Mouse (Mus musculus): Measurements from ENCODE around the gene Trip4. TPM values are rescaled to one million over a fixed set of nuclear protein-coding genes. Genes with fewer than 3 reads are reported as not detected.

Trip4 gene
- total and polyA plus RNA-seq, 2 experiments from 2014 or later, result 15.6 to 23.9 TPM

DNA sequence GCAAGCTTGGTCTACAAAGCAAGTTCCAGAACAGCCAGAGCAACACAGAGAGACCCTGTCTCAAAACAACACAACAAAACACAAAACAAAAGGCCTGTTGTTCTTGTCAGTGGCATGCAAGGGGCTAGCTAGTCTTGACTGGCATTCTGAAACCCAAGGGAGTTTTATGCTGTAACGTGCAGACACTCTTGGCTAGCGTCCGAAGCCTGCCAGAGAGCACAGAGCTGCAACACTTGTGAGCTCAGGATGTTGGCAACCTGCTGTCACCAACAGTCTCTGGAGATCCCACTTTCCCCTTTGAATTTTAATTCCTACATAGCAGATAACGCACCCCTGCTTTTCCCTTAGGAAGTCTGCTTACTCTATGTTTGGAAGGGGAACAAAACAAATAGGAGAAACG lies 101.3 kb downstream of the Trip4 start:
- Histone ChIP-seq H3K4me2 (ENCODE audit: low read depth, low read length) (no peak overlapping the region), H3K27ac (no peak overlapping the region), H3K4me3 (ENCODE audit: low read length) (no peak overlapping the region), H3K27me3 (ENCODE audit: insufficient read depth, low read length) (no peaks in the 10 kb centered on the region), H3K9me3 (ENCODE audit: low read length) (no peaks in the 10 kb centered on the region), H3K36me3 (ENCODE audit: insufficient read depth, low read length) (no peaks in the 10 kb centered on the region), H3K9ac (replicated peaks; ENCODE audit: low read length) (no peak overlapping the region), H3K4me1 (ENCODE audit: insufficient read depth, low read length) (no peaks in the 10 kb centered on the region)
- peak; percentile 59 for DNase-seq (ENCODE audit: low spot score)
- ATAC-seq, result no peak
- 18% methylated on average over 5 of the region's 5 CpGs for WGBS
- no peak for TF ChIP-seq CTCF (IDR thresholded peaks at IDR 0.05; ENCODE audit: low read depth)

DNA sequence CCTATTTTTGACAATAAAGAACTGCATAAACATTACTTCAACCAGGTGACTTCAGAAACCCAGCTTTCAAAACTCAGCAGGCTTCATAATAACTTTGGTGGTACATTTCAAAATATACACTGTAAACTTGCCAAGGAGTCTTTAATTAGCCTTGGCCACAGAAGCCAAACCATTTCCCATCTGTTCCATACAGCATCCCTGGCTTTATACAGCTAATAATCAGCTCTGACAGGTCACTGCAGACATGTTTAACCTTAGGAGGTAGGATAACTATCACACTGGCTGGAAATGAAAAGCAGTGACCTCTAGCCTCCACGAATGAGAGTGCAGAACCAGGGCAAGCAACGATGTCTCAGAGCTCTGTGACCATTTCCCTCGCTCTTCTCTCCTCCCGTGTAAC lies 108.8 kb downstream of the Trip4 start:
- ATAC-seq (no peak), DNase-seq (ENCODE audit: low spot score) (no peak)
- H3K36me3 ChIP-seq (ENCODE audit: insufficient read depth, low read length), result no peaks in the 10 kb centered on the region
- H3K4me3 ChIP-seq (ENCODE audit: low read length), result no peak overlapping the region
- H3K27me3 ChIP-seq (ENCODE audit: insufficient read depth, low read length), result no peaks in the 10 kb centered on the region
- no peaks in the 10 kb centered on the region for H3K4me1 ChIP-seq (ENCODE audit: insufficient read depth, low read length)
- no peak overlapping the region for H3K4me2 ChIP-seq (ENCODE audit: low read depth, low read length)
- H3K9me3 ChIP-seq (ENCODE audit: low read length), result no peaks in the 10 kb centered on the region
- WGBS, result 63% methylated on average over 4 of the region's 4 CpGs
- no peak for TF ChIP-seq CTCF (IDR thresholded peaks at IDR 0.05; ENCODE audit: low read depth)
- H3K27ac ChIP-seq, result no peak overlapping the region
- no peak overlapping the region for H3K9ac ChIP-seq (replicated peaks; ENCODE audit: low read length)

DNA sequence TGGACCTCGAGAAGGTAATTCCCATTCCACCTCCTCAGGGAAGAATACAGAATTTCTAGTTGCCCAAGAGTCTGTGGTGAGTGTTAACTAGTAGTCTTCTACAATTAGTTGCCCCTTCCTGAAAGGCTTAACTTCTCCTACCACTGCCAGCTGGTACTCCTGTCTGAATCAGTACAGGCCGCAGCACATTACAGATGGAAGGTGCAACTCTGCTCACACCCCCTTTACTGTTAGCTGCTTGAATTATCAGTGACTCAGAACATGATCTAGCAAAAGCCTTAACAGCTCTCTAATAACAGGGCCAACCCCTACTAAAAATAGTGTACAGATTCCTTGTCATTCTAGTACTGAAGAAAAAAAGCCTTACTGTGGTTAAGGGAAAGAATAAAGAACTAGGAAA lies 112.9 kb downstream of the Trip4 start:
- 87% methylated on average over 2 of the region's 2 CpGs for WGBS
- H3K36me3 ChIP-seq (ENCODE audit: insufficient read depth, low read length), result no peaks in the 10 kb centered on the region
- H3K27me3 ChIP-seq (ENCODE audit: insufficient read depth, low read length), result no peaks in the 10 kb centered on the region
- H3K27ac ChIP-seq, result no peak overlapping the region
- H3K9ac ChIP-seq (replicated peaks; ENCODE audit: low read length), result no peak overlapping the region
- H3K4me2 ChIP-seq (ENCODE audit: low read depth, low read length), result no peak overlapping the region
- peaks cover 7% of the 10 kb centered on the region for H3K4me1 ChIP-seq (ENCODE audit: insufficient read depth, low read length)
- ATAC-seq (no peak), DNase-seq (ENCODE audit: low spot score) (no peak)
- H3K4me3 ChIP-seq (ENCODE audit: low read length), result no peak overlapping the region
- TF ChIP-seq CTCF (IDR thresholded peaks at IDR 0.05; ENCODE audit: low read depth), result no peak
- H3K9me3 ChIP-seq (ENCODE audit: low read length), result no peaks in the 10 kb centered on the region

DNA sequence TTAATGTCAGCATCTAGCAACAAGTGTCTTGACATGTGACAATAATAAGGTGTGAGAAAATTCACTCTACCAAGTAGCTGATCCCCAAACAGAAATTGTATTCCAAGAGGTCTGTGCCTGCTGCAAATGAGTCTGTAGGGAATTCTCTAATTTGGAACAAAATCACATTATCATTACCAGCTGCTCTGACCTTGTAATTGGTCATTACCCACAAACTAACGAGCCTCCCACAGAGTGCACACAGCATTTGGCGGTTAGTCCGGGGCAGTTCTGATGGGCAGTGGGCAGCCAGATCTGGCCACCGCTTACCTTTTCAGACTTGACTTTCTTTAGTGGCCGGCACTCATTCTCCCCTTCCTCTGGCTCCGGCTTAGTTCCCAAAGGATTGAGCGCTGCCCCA lies 114.3 kb downstream of the Trip4 start:
- Histone ChIP-seq H3K4me3 (ENCODE audit: low read length) (no peak overlapping the region), H3K4me2 (ENCODE audit: low read depth, low read length) (no peak overlapping the region), H3K36me3 (ENCODE audit: insufficient read depth, low read length) (no peaks in the 10 kb centered on the region), H3K27ac (no peak overlapping the region), H3K4me1 (ENCODE audit: insufficient read depth, low read length) (peaks cover 7% of the 10 kb centered on the region), H3K9ac (replicated peaks; ENCODE audit: low read length) (no peak overlapping the region), H3K27me3 (ENCODE audit: insufficient read depth, low read length) (no peaks in the 10 kb centered on the region), H3K9me3 (ENCODE audit: low read length) (no peaks in the 10 kb centered on the region)
- ATAC-seq (no peak), DNase-seq (ENCODE audit: low spot score) (no peak)
- no peak for TF ChIP-seq CTCF (IDR thresholded peaks at IDR 0.05; ENCODE audit: low read depth)
- 46% methylated on average over 7 of the region's 7 CpGs for whole genome bisulfite sequencing

DNA sequence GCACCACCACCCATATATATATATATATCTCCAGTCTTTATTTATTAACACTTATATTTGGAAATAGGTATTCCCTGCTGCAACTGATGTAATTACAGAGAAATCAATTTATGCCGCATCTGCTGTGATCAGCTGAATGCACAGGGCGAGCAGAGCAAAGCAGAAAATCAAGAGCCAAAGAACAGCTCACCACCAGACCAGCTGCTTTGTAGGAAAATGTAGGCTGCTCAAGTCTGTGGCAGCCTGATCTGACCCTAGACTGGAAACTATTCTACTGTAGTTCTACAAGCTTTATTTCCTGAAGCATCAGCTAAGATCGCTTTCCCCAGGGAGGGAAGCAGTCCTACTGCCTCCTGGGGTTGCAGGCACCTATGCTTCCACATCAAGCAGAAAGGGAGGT lies 115.1 kb downstream of the Trip4 start:
- Histone ChIP-seq H3K27me3 (ENCODE audit: insufficient read depth, low read length) (no peaks in the 10 kb centered on the region), H3K4me3 (ENCODE audit: low read length) (no peak overlapping the region), H3K9me3 (ENCODE audit: low read length) (no peaks in the 10 kb centered on the region), H3K4me2 (ENCODE audit: low read depth, low read length) (no peak overlapping the region), H3K36me3 (ENCODE audit: insufficient read depth, low read length) (no peaks in the 10 kb centered on the region), H3K27ac (0 out of 2 replicates have a peak overlapping the region, but pooled peaks have one; percentile 1), H3K4me1 (ENCODE audit: insufficient read depth, low read length) (peaks cover 7% of the 10 kb centered on the region), H3K9ac (replicated peaks; ENCODE audit: low read length) (no peak overlapping the region)
- peak; percentile 9 for DNase-seq (ENCODE audit: low spot score)
- ATAC-seq, result no peak
- no peak for TF ChIP-seq CTCF (IDR thresholded peaks at IDR 0.05; ENCODE audit: low read depth)
- 47% methylated on average over 3 of the region's 3 CpGs for WGBS

DNA sequence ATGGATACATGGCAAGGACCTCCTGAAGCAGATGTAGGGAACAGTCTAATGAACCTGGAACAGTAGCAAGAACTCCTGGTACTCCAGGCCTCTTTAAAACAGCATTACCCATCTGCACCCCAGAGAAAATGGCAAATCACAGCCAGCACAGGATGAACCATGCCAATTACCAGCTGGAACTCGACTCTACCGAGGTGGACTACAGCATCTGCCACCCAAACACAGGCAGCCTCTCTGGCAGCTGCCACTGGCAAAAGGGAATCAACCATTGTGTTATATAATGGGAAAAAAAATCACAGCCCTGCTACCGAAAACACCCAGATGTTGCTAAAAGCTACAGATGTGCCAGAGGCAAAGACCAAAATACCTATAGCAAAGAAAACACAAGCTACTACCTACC lies 115.5 kb downstream of the Trip4 start:
- DNase-seq (ENCODE audit: low spot score) (peak; percentile 51), ATAC-seq (no peak)
- Histone ChIP-seq H3K9me3 (ENCODE audit: low read length) (no peaks in the 10 kb centered on the region), H3K27me3 (ENCODE audit: insufficient read depth, low read length) (no peaks in the 10 kb centered on the region), H3K9ac (replicated peaks; ENCODE audit: low read length) (no peak overlapping the region), H3K4me2 (ENCODE audit: low read depth, low read length) (no peak overlapping the region), H3K4me3 (ENCODE audit: low read length) (no peak overlapping the region), H3K4me1 (ENCODE audit: insufficient read depth, low read length) (peaks cover 7% of the 10 kb centered on the region), H3K27ac (no peak overlapping the region), H3K36me3 (ENCODE audit: insufficient read depth, low read length) (no peaks in the 10 kb centered on the region)
- no peak for TF ChIP-seq CTCF (IDR thresholded peaks at IDR 0.05; ENCODE audit: low read depth)
- 31% methylated on average over 3 of the region's 3 CpGs for WGBS

DNA sequence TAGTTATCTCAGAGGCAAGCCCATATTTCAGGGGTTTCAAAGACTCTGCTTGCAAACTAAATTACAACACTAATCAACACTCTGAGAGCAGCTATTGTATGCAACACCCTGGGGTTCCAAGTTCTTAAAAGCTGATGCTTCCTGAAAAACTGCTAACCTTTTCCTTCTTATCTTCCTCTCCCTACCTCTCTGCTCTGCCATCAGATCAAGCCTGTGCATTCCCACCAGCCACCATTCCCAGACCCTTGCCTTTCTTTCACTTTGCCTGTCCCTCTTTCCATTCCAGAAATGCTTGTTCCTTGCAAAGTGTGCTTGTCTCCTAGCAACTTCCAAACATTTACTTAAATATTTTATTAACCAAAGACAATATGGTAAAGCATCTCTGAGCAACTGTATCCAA lies 116.7 kb downstream of the Trip4 start:
- no peak for DNase-seq (ENCODE audit: low spot score)
- H3K4me1 ChIP-seq (ENCODE audit: insufficient read depth, low read length), result peaks cover 18% of the 10 kb centered on the region

More for the DNA sequence above, 116.7 kb downstream of the Trip4 start:
- Histone ChIP-seq H3K36me3 (ENCODE audit: insufficient read depth, low read length) (no peaks in the 10 kb centered on the region), H3K27me3 (ENCODE audit: insufficient read depth, low read length) (no peaks in the 10 kb centered on the region), H3K9ac (replicated peaks; ENCODE audit: low read length) (no peak overlapping the region), H3K27ac (no peak overlapping the region), H3K4me3 (ENCODE audit: low read length) (no peak overlapping the region), H3K4me2 (ENCODE audit: low read depth, low read length) (no peak overlapping the region), H3K9me3 (ENCODE audit: low read length) (no peaks in the 10 kb centered on the region)
- ATAC-seq, result no peak
- TF ChIP-seq CTCF (IDR thresholded peaks at IDR 0.05; ENCODE audit: low read depth), result no peak

Data from hindbrain, postnatal 0 days (tissue).